Mouse (Mus musculus): Measurements from ENCODE around the gene Limch1. TPM values are rescaled to one million over a fixed set of nuclear protein-coding genes. Genes with fewer than 3 reads are reported as not detected.

Limch1 gene
- polyA plus RNA-seq, 1 experiment from 2014 or later = 52.8 TPM

Small RNAs within 50 kb of the gene (microRNA-seq; reads per million reads assigned to microRNA genes)
- gene Gm23841 = not detected

Other genes with a start within 250 kb of the Limch1 start
- 108 and 123 TPM in 2 replicates for gene Apbb2, start 127.0 kb upstream of the Limch1 start, polyA plus RNA-seq (2015; fragmentation: Nextera tagmentation; extraction: Ambion mirVana)
- 1,095 and 1,278 TPM in 2 replicates for gene Uchl1, start 69.7 kb upstream of the Limch1 start, polyA plus RNA-seq (2015; fragmentation: Nextera tagmentation; extraction: Ambion mirVana)